Mouse (Mus musculus) stomach, embryonic 14.5 days (tissue): ENCODE measurements around the gene Slc39a13. TPM values are rescaled to one million over a fixed set of nuclear protein-coding genes. Genes with fewer than 3 reads are reported as not detected.

Experiments
- ATAC-seq: fragments of 200-750 bp; cut with Nextera tagmentation; 2 replicates; pipeline ENCODE4 v1.8.0; 2017; ENCODE audit warnings: low read depth, moderate TSS enrichment; ENCODE audit not compliant: insufficient number of reproducible peaks, insufficient read depth, low FRiP score
- H3K27ac ChIP-seq: fragments of 300-500 bp; sonication (generic); 2 replicates; pipeline ENCODE4 v1.5.1; 2014; ENCODE audit warnings: mild to moderate bottlenecking, low read length, moderate library complexity, mixed read lengths
- H3K27me3 ChIP-seq: fragments of 300-500 bp; sonication (generic); 2 replicates; pipeline ENCODE4 v1.6.1; 2014; ENCODE audit warnings: low read length, control low read depth, mixed read lengths; ENCODE audit not compliant: control insufficient read depth, insufficient read depth
- H3K36me3 ChIP-seq: fragments of 300-500 bp; sonication (generic); 2 replicates; pipeline ENCODE4 v1.6.1; 2014; ENCODE audit warnings: mild to moderate bottlenecking, control low read depth, low read length, moderate library complexity, mixed read lengths; ENCODE audit not compliant: control insufficient read depth, insufficient read depth
- H3K4me1 ChIP-seq: fragments of 300-500 bp; sonication (generic); 2 replicates; pipeline ENCODE4 v1.6.1; 2014; ENCODE audit warnings: low read length, control low read depth, mixed read lengths; ENCODE audit not compliant: control insufficient read depth, insufficient read depth
- H3K4me2 ChIP-seq: fragments of 300-500 bp; sonication (generic); replicated peaks from 2 replicates; pipeline ENCODE4 v1.6.1; 2014; ENCODE audit warnings: low read depth, low read length, control low read depth
- H3K4me3 ChIP-seq: fragments of 300-500 bp; sonication (generic); 2 replicates; pipeline ENCODE4 v1.5.1; 2014; ENCODE audit warnings: low read depth, low read length, control low read depth
- H3K9ac ChIP-seq: fragments of 300-500 bp; sonication (generic); replicated peaks from 2 replicates; pipeline ENCODE4 v1.6.1; 2014; ENCODE audit warnings: low read depth, mild to moderate bottlenecking, control low read depth, low read length, moderate library complexity, mixed read lengths
- H3K9me3 ChIP-seq: fragments of 300-500 bp; sonication (generic); 2 replicates; pipeline ENCODE4 v1.6.1; 2016; ENCODE audit warnings: low read depth, low read length, control low read depth; ENCODE audit not compliant: control insufficient read depth
- WGBS: fragments of 180-500 bp; shearing (Covaris S2); extraction: QIAGEN DNeasy Blood & Tissue Kit; methylation state at CpG from one replicate; pipeline ENCODE4 v1.1.7; 2014; 5-methylcytosine and 5-hydroxymethylcytosine counted together
- polyA plus RNA-seq: library from polyadenylated mRNA; unstranded; fragments of >200 nt; fragmentation: Nextera tagmentation; extraction: Ambion mirVana; gene quantifications from 2 replicates; pipeline ENCODE4 v1.2.1, GENCODE M21; 2014

Slc39a13 gene
- polyA plus RNA-seq, 1 experiment from 2014 or later, result 45.8 TPM

DNA sequence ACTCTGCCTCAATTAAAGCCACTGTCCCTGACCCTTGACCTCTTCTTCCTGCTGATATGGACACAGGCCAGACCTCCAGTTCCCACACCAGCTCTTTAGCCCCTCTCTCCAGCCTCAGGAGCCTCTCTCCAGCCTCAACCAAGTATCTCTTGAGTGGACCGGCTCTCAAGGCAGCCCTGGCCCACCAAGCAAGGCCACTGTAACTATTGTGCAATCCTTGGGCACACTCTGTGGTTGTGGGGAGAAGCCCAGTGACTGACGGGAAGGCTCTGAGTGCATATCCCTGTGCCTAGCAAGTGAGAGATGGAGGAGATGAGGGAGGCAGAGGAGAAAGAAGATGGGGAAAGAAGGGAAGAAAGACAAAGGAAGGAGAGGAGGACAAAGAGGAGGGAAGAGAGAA lies 27.9 kb upstream of the Slc39a13 start:
- WGBS, result 82% methylated on average over 2 of the region's 2 CpGs
- no peaks in the 10 kb centered on the region for H3K4me1 ChIP-seq
- no peak overlapping the region for H3K9ac ChIP-seq
- H3K4me3 ChIP-seq, result no peak overlapping the region
- no peak overlapping the region for H3K27ac ChIP-seq
- H3K36me3 ChIP-seq, result no peaks in the 10 kb centered on the region
- no peaks in the 10 kb centered on the region for H3K9me3 ChIP-seq
- ATAC-seq, result no peak
- no peak overlapping the region for H3K4me2 ChIP-seq
- no peaks in the 10 kb centered on the region for H3K27me3 ChIP-seq

DNA sequence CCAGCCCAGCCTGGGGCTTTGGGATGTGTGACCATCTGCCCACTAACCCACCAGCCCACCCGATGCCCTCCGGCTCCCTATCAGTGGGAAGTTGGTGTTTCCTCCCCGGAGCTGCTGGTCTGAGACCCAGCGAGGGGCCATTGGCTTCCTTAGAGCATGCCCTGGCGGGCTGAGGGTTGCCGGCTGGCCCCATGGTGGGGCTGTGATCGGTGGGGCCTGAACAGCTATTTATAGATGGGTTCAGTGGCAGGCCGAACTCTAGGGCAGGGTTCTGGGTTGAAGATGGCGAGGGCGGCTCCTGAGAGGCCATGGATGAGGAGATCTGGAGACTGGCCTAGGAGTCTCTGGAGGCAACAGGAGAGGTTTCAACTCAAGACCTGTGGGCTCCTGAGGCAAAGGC lies 26.8 kb upstream of the Slc39a13 start:
- H3K27ac ChIP-seq, result no peak overlapping the region
- no peak overlapping the region for H3K4me3 ChIP-seq
- no peaks in the 10 kb centered on the region for H3K36me3 ChIP-seq
- no peaks in the 10 kb centered on the region for H3K4me1 ChIP-seq
- no peak overlapping the region for H3K9ac ChIP-seq
- ATAC-seq, result no peak
- H3K9me3 ChIP-seq, result no peaks in the 10 kb centered on the region
- no peak overlapping the region for H3K4me2 ChIP-seq
- no peaks in the 10 kb centered on the region for H3K27me3 ChIP-seq
- WGBS, result 82% methylated on average over 10 of the region's 10 CpGs

DNA sequence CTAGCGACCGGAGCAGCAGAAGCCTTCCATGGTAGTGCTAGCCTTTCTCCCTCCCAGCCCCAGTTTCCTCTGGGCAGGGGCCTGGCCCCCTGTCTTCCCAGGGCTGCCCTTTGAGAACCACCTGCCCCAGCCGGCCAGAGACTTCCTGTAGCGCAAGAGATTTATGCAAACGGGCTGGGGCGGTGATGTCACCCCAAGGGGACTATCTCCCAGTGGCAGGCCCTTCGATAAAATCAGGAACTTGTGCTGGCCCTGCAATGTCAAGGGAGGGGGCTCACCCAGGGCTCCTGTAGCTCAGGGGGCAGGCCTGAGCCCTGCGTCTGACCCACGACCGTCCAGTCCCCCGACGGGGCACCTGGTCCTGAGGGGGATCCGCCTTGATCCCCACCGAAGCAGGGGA lies 26.3 kb upstream of the Slc39a13 start:
- 67% methylated on average over 14 of the region's 14 CpGs for WGBS
- H3K4me1 ChIP-seq, result no peaks in the 10 kb centered on the region
- no peaks in the 10 kb centered on the region for H3K27me3 ChIP-seq
- ATAC-seq, result 0 out of 2 replicates have a peak, but pooled peaks have one; percentile 15
- no peak overlapping the region for H3K27ac ChIP-seq
- H3K9ac ChIP-seq, result no peak overlapping the region
- no peak overlapping the region for H3K4me3 ChIP-seq
- no peak overlapping the region for H3K4me2 ChIP-seq
- H3K9me3 ChIP-seq, result no peaks in the 10 kb centered on the region
- no peaks in the 10 kb centered on the region for H3K36me3 ChIP-seq

DNA sequence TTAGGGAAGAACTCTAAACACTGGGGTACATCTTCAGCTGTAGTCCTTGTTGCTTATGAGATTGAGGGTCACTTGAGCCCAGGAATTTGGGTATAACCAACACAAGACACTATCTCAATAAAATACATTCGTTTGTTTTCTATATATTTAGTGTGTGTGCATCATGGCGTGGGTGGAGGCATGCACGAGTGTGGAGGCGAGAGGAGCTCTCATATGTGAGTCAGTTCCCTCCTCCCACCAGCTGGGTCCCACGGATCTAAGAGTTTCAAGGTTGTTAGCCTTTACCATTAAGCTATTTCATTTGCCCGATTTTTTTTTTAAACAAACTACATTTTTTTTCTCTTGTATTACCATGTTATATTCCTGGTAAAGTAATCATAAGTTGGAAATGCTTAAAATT lies 20.6 kb upstream of the Slc39a13 start:
- H3K27me3 ChIP-seq, result no peaks in the 10 kb centered on the region
- 69% methylated on average over 6 of the region's 6 CpGs for WGBS
- no peak overlapping the region for H3K4me2 ChIP-seq
- H3K9ac ChIP-seq, result no peak overlapping the region
- H3K4me3 ChIP-seq, result no peak overlapping the region
- H3K36me3 ChIP-seq, result no peaks in the 10 kb centered on the region
- no peaks in the 10 kb centered on the region for H3K4me1 ChIP-seq
- no peaks in the 10 kb centered on the region for H3K9me3 ChIP-seq
- H3K27ac ChIP-seq, result no peak overlapping the region
- no peak for ATAC-seq

DNA sequence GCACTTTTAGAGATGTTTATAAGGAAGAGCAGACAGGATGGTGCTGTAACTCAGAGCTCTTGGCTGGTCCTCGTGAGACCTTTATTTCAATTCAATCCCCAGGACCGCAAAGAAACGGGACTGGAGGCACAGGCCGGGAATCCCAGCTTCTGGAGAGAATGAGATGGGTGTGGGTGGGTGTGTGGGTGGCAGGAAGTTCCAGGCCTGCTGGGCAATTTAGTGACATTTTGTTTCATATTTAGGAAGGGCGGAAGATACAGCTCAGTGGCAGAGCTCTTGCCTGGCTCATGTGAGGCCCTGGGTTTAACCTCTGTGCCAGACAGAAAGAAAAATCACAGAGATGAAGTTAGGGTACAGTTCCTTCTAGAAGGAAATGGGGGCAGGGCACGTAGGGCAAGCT lies 20.0 kb upstream of the Slc39a13 start:
- H3K27me3 ChIP-seq, result no peaks in the 10 kb centered on the region
- no peaks in the 10 kb centered on the region for H3K4me1 ChIP-seq
- WGBS, result 67% methylated on average over 6 of the region's 6 CpGs
- ATAC-seq, result no peak
- no peak overlapping the region for H3K4me3 ChIP-seq
- no peak overlapping the region for H3K27ac ChIP-seq
- no peaks in the 10 kb centered on the region for H3K36me3 ChIP-seq
- H3K9ac ChIP-seq, result no peak overlapping the region
- H3K9me3 ChIP-seq, result no peaks in the 10 kb centered on the region
- no peak overlapping the region for H3K4me2 ChIP-seq

DNA sequence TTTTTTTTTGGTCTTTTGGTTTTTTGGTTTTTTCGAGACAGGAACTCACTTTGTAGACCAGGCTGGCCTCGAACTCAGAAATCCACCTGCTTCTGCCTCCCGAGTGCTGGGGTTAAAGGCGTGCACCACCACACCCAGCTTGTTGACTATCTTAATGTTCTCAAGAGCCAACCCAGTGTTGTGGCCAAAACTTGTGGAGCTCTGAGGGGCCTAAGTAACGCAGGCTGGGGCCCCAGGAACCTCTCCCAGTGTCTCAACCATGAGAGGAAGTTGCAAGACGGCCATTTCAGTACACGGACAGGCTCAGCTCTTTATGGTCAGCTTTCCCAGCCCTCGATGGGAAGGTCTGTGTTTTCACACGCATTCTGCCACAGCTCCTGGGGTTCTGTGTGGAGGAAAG lies 18.8 kb upstream of the Slc39a13 start:
- H3K4me3 ChIP-seq, result no peak overlapping the region
- ATAC-seq, result no peak
- no peak overlapping the region for H3K4me2 ChIP-seq
- no peaks in the 10 kb centered on the region for H3K4me1 ChIP-seq
- H3K27me3 ChIP-seq, result no peaks in the 10 kb centered on the region
- no peaks in the 10 kb centered on the region for H3K9me3 ChIP-seq
- WGBS, result 68% methylated on average over 9 of the region's 9 CpGs
- H3K9ac ChIP-seq, result no peak overlapping the region
- H3K36me3 ChIP-seq, result no peaks in the 10 kb centered on the region
- no peak overlapping the region for H3K27ac ChIP-seq

DNA sequence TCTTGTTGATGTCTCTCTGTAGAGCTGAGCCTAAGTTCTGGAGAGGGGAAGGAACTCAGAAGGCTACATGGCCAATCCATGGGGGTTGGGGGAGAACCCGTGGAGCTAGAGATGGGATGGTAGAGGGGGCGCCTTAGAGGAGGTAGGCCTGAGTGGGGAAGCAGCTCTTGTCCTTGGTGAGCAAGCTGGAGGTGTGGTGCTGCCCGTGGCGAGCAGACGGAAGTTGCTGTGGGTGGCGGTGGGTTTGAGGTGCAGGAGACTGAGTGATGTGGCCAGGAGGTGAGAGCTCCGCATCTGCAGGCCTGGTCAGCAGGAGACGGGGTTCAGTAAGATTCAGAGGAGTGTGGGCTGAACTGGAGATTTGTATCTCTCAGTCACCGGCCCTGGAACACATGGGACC lies 17.2 kb upstream of the Slc39a13 start:
- WGBS, result 86% methylated on average over 9 of the region's 9 CpGs
- H3K4me3 ChIP-seq, result no peak overlapping the region
- no peaks in the 10 kb centered on the region for H3K36me3 ChIP-seq
- no peak for ATAC-seq
- H3K4me1 ChIP-seq, result no peaks in the 10 kb centered on the region
- no peak overlapping the region for H3K4me2 ChIP-seq
- H3K27me3 ChIP-seq, result no peaks in the 10 kb centered on the region
- no peak overlapping the region for H3K27ac ChIP-seq
- no peak overlapping the region for H3K9ac ChIP-seq
- no peaks in the 10 kb centered on the region for H3K9me3 ChIP-seq

DNA sequence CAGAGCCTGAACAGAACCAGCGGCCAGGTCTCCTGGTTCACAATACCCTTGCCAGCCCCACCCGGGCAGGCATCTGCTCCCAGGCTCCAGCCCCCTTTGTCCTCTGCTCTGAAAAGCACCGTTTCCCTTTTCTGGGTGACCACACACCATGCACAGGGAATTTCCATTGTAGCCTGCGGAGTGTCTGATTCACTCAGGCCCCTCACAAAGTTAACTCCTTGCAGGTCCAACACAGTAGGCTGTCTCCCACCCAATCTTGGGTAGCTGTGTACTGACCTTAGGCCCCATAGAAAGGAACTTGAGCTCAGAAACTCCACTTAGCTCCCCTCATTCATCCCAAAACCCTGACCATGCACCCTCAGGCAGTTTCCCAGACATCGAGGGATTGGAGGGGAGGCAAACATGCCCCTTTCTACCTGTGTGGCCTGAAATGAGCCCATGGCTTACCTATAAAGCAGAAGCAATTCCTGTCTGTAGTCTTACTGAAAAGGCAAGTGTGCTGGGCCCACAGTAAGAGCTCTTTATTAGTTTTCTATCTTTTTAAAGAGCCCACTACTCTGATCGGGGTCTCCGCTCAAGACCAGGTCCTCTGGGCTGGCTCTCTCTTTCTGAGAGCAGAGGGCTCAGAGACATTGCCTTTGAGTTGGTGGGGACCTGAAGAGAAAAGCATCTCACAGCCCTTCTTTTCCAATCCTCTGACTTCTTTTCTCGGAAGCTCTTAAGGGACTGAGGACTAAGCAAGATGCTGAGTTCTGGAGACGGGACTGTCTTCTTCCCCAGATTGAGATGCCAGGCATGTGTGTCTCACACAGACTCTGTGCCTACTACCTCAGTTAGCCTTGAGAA lies 16.4 kb upstream of the Slc39a13 start:
- Histone ChIP-seq H3K27ac (no peak overlapping the region), H3K9me3 (no peaks in the 10 kb centered on the region), H3K27me3 (no peaks in the 10 kb centered on the region), H3K36me3 (no peaks in the 10 kb centered on the region), H3K4me2 (no peak overlapping the region), H3K9ac (no peak overlapping the region), H3K4me1 (no peaks in the 10 kb centered on the region), H3K4me3 (no peak overlapping the region)
- 70% methylated on average over 9 of the region's 9 CpGs for WGBS
- ATAC-seq, result no peak
